Mouse (Mus musculus) ES-Bruce4 (cell line): ENCODE results near the gene Cttnbp2nl. TPM values are rescaled to one million over a fixed set of nuclear protein-coding genes. Genes with fewer than 3 reads are reported as not detected.

Source experiments
- H3K27ac ChIP-seq: 2 replicates; pipeline ENCODE4 v1.5.1; 2012; ENCODE audit warnings: low read length, inconsistent platforms; ENCODE audit not compliant: insufficient read depth
- H3K27me3 ChIP-seq: 2 replicates; pipeline ENCODE4 v1.6.1; 2012; ENCODE audit warnings: mild to moderate bottlenecking, low read length, inconsistent platforms; ENCODE audit not compliant: control insufficient read depth, poor library complexity, insufficient read depth, severe bottlenecking
- H3K36me3 ChIP-seq: 2 replicates; pipeline ENCODE4 v1.6.1; 2012; ENCODE audit warnings: inconsistent platforms, mild to moderate bottlenecking, low read length, moderate library complexity; ENCODE audit not compliant: control insufficient read depth, poor library complexity, insufficient read depth, severe bottlenecking
- H3K4me1 ChIP-seq: one replicate; pipeline ENCODE4 v1.8.1; 2011; ENCODE audit warnings: low read length; ENCODE audit not compliant: control insufficient read depth, insufficient read depth
- H3K4me3 ChIP-seq: 2 replicates; pipeline ENCODE4 v1.5.1; 2011; ENCODE audit warnings: low read depth, mild to moderate bottlenecking, low read length
- H3K9ac ChIP-seq: 2 replicates; pipeline ENCODE4 v1.6.1; 2012; ENCODE audit warnings: low read depth, mild to moderate bottlenecking, inconsistent platforms; ENCODE audit not compliant: poor library complexity, severe bottlenecking
- H3K9me3 ChIP-seq: replicated peaks from 2 replicates; pipeline ENCODE4 v1.6.1; 2012; ENCODE audit warnings: mild to moderate bottlenecking, low read length, inconsistent platforms; ENCODE audit not compliant: control insufficient read depth, poor library complexity, insufficient read depth, severe bottlenecking
- CTCF ChIP-seq: IDR thresholded peaks from one replicate; pipeline ENCODE4 v1.8.1; 2011; ENCODE audit warnings: low read depth, low read length
- EP300 ChIP-seq: IDR thresholded peaks from 2 replicates; pipeline ENCODE4 v1.6.1; 2011; ENCODE audit warnings: low read depth, low read length; ENCODE audit not compliant: insufficient read depth
- POLR2A ChIP-seq: IDR thresholded peaks from one replicate; pipeline ENCODE4 v1.8.1; 2011; ENCODE audit warnings: low read length; ENCODE audit not compliant: insufficient read depth
- polyA plus RNA-seq: library from polyadenylated mRNA; stranded (reverse); fragments of >200 nt; gene quantifications from 2 replicates; pipeline ENCODE4 v1.2.4, GENCODE M21; 2011; ENCODE audit warnings: low read depth; ENCODE audit not compliant: missing spikeins, insufficient read depth, insufficient read length

Cttnbp2nl gene
- polyA plus RNA-seq, 1 experiment: 46.2 TPM

DNA sequence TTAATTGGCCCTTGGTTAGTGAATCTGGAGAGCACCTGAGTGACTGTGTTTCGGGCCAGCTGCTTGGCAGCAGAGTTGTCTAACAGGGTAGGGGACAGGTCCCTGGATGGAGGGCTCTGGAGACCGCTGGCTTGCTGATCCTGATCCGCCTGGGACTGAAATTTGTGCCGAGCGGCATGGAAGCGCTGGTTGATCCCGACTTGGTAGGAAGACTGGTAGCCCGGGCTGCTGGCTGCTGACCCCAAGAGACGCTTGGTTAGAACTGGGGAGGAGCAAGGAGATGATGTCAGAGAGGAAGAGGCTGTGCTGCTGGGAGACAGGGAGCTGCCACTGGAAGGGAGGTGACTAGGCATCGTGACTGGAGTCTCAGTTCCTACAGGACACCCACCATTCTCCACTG, 47.9 kb downstream of the Cttnbp2nl start:
- Histone ChIP-seq H3K4me1 (no peaks in the 10 kb centered on the region), H3K9me3 (no peaks in the 10 kb centered on the region), H3K27ac (no peak overlapping the region), H3K9ac (no peak overlapping the region), H3K4me3 (no peak overlapping the region), H3K36me3 (peaks cover 10% of the 10 kb centered on the region), H3K27me3 (no peaks in the 10 kb centered on the region)
- TF ChIP-seq EP300 (no peak), POLR2A (no peak), CTCF (no peak)

- no peak for TF ChIP-seq POLR2A
- TF ChIP-seq CTCF: no peak
- TF ChIP-seq EP300: no peak
- no peaks in the 10 kb centered on the region for H3K9me3 ChIP-seq
- H3K4me1 ChIP-seq: no peaks in the 10 kb centered on the region
- no peak overlapping the region for H3K4me3 ChIP-seq
- no peak overlapping the region for H3K9ac ChIP-seq
- peaks cover 10% of the 10 kb centered on the region for H3K36me3 ChIP-seq
- no peak overlapping the region for H3K27ac ChIP-seq
- H3K27me3 ChIP-seq: no peaks in the 10 kb centered on the region
Measured at GRCm38 (mm10) chr3:105003960-105004463, 48.9 kb downstream of the Cttnbp2nl start.

DNA sequence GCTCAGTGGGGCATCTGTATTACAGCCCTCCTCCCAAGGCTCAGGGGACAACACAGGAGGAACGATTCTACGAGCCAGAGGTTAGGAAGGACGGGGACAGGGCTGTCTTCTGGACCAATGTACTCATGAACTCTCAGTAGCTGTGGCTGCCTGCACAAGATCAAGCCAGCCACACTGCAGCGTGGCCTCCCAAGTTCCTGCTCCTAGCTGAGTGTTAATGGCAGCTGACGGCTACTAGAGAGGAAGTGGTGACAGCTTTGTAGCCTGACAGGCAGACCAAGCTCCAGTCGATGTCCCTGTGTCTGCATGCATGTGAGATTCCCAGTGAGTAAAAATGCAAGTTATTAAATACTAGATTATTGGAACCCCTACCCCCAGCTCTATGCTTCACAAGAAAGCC, 51.6 kb downstream of the Cttnbp2nl start:
- Histone ChIP-seq H3K4me3 (no peak overlapping the region), H3K27me3 (no peaks in the 10 kb centered on the region), H3K9ac (no peak overlapping the region), H3K36me3 (peaks cover 7% of the 10 kb centered on the region), H3K4me1 (no peaks in the 10 kb centered on the region), H3K9me3 (no peaks in the 10 kb centered on the region), H3K27ac (no peak overlapping the region)
- TF ChIP-seq EP300 (no peak), POLR2A (no peak)

GRCm38 (mm10) chr3:105000561-105000960, 52.4 kb downstream of the Cttnbp2nl start:
- Histone ChIP-seq H3K27ac (no peak overlapping the region), H3K36me3 (peaks cover 7% of the 10 kb centered on the region; the same call in 1 of the 2 replicates), H3K9ac (no peak overlapping the region), H3K9me3 (no peaks in the 10 kb centered on the region), H3K4me3 (no peak overlapping the region), H3K27me3 (no peaks in the 10 kb centered on the region), H3K4me1 (no peaks in the 10 kb centered on the region)
- no peak for TF ChIP-seq EP300
- no peak for TF ChIP-seq CTCF
- TF ChIP-seq POLR2A: no peak

DNA sequence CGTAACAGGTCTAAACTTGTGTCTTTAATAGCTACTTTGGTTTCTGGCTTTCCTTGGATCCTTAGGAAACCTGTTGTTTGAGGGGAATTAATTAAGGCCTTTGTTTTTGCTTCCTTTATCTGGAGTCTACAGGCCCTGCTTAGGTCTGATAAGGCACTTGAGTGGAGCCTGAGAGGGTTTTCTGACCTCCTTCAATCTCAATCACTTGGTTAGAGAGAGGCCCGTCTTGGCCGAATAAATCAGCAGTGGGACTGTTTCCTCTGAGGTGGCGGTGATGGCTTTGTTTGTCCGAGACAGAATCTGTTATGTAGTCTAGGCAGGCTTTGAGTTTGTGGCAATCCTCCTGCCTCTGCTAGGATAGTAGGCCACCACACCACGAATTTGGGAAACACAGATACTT, 55.4 kb downstream of the Cttnbp2nl start:
- Histone ChIP-seq H3K27ac (no peak overlapping the region), H3K27me3 (no peaks in the 10 kb centered on the region)
- TF ChIP-seq CTCF (no peak), EP300 (no peak), POLR2A (no peak)

GRCm38 (mm10) chr3:104995707-104996106, 57.2 kb downstream of the Cttnbp2nl start:
- no peak overlapping the region for H3K27ac ChIP-seq
- H3K9me3 ChIP-seq: no peaks in the 10 kb centered on the region
- H3K4me1 ChIP-seq: no peaks in the 10 kb centered on the region
- no peak for TF ChIP-seq EP300
- TF ChIP-seq CTCF: no peak
- TF ChIP-seq POLR2A: no peak
- no peak overlapping the region for H3K9ac ChIP-seq
- no peaks in the 10 kb centered on the region for H3K36me3 ChIP-seq
- no peak overlapping the region for H3K4me3 ChIP-seq
- H3K27me3 ChIP-seq: no peaks in the 10 kb centered on the region

More for the DNA sequence above, 55.4 kb downstream of the Cttnbp2nl start:
- Histone ChIP-seq H3K4me1 (no peaks in the 10 kb centered on the region), H3K36me3 (no peaks in the 10 kb centered on the region), H3K9ac (no peak overlapping the region), H3K4me3 (no peak overlapping the region), H3K9me3 (no peaks in the 10 kb centered on the region)
